ENCODE assay signal across 7 mouse cellular contexts in genomic region chr12:21075731-21076130, GRCm38 (mm10).
DNase-seq lines count a peak whose midpoint lies in the region; ATAC-seq and TF ChIP-seq lines count a peak whose summit lies in the region.
"Not testable (repeated sequence)": the region's sequence is repeated elsewhere in the genome, so short reads cannot be mapped to it uniquely, and the experiment has no call there.

No protein-coding gene starts in this region.

- 37% methylated on average over 4 of the region's 4 CpGs for WGBS in midbrain, postnatal 0 days

- not testable (repeated sequence) for H3K9me3 ChIP-seq in midbrain, postnatal 0 days (ENCODE audit: low read length)

- H3K27ac ChIP-seq in midbrain, postnatal 0 days (ENCODE audit: low read depth, low read length) = not testable (repeated sequence)

- not testable (repeated sequence) for H3K4me3 ChIP-seq in midbrain, postnatal 0 days (ENCODE audit: low read depth, low read length)

- peak; percentile 63 for TF ChIP-seq CTCF in midbrain, postnatal 0 days (IDR thresholded peaks at IDR 0.05)

- peak; percentile 53 for DNase-seq in adrenal gland, adult 8-10 months
- peak; percentile 67 for DNase-seq in embryo, embryonic 10 days (ENCODE audit: low spot score)
- DNase-seq in gastrocnemius, postnatal 25 days = peak; percentile 23
- DNase-seq in kidney, adult 8-10 months = peak; percentile 53 to 87
- peak; percentile 59 to 79 for DNase-seq in left cerebral cortex, postnatal 10 days (ENCODE audit: extremely low spot score in 1 of 2, low spot score in 2 of 2)
- DNase-seq in midbrain, postnatal 0 days (ENCODE audit: low spot score) = peak; percentile 68
- DNase-seq in spleen, postnatal 10 days (ENCODE audit: low spot score in 2 of 2) = peak; percentile 41 to 77

- intact Hi-C loops in left cerebral cortex, postnatal 10 days (cut with DNase I) = loop anchor here (10.0 kb wide), 1 partner anchor 189 kb away; no protein-coding TSS in a partner anchor

- H3K4me2 ChIP-seq in midbrain, postnatal 0 days (ENCODE audit: low read depth, low read length, poor library complexity, severe bottlenecking) = not testable (repeated sequence)

- H3K4me1 ChIP-seq in midbrain, postnatal 0 days (ENCODE audit: insufficient read depth, low read length) = not testable (repeated sequence)

- H3K27me3 ChIP-seq in midbrain, postnatal 0 days (ENCODE audit: insufficient read depth, low read length) = not testable (repeated sequence)

- not testable (repeated sequence) for H3K9ac ChIP-seq in midbrain, postnatal 0 days (replicated peaks; ENCODE audit: low read length, poor library complexity, severe bottlenecking)

- ATAC-seq in midbrain, postnatal 0 days (ENCODE audit: low FRiP score) = not testable (repeated sequence)

- H3K36me3 ChIP-seq in midbrain, postnatal 0 days (ENCODE audit: insufficient read depth, low read length) = not testable (repeated sequence)
